Mouse (Mus musculus): ENCODE results near the gene Napb.

- TF ChIP-seq EP300 (IDR thresholded peaks at IDR 0.05; ENCODE audit: low read depth) (no peak), CTCF (IDR thresholded peaks at IDR 0.05; ENCODE audit: low read depth) (no peak)
These were observed 15.2 kb downstream of the Napb start for GRCm38 (mm10) chr2:148717072-148717471.

Measured in liver, embryonic 14.5 days (tissue).